Mouse (Mus musculus) neural tube, embryonic 14.5 days (tissue): ENCODE measurements around the gene Krt90. TPM values are rescaled to one million over a fixed set of nuclear protein-coding genes. Genes with fewer than 3 reads are reported as not detected.

ENCODE experiments used
- ATAC-seq: fragments of 200-750 bp; cut with Nextera tagmentation; 2 replicates; pipeline ENCODE4 v1.8.0; 2017; ENCODE audit warnings: low read depth, mild to moderate bottlenecking, moderate TSS enrichment, moderate library complexity
- H3K27ac ChIP-seq: fragments of 300-500 bp; sonication (generic); 2 replicates; pipeline ENCODE4 v1.5.1; 2014; ENCODE audit warnings: low read depth, mild to moderate bottlenecking, control low read depth, low read length, moderate library complexity, mixed read lengths
- H3K27me3 ChIP-seq: fragments of 300-500 bp; sonication (generic); 2 replicates; pipeline ENCODE4 v1.6.1; 2014; ENCODE audit warnings: low read length; ENCODE audit not compliant: control insufficient read depth, insufficient read depth
- H3K36me3 ChIP-seq: fragments of 300-500 bp; sonication (generic); 2 replicates; pipeline ENCODE4 v1.6.1; 2014; ENCODE audit warnings: low read length, mixed read lengths; ENCODE audit not compliant: control insufficient read depth, insufficient read depth
- H3K4me1 ChIP-seq: fragments of 300-500 bp; sonication (generic); 2 replicates; pipeline ENCODE4 v1.6.1; 2014; ENCODE audit warnings: low read length; ENCODE audit not compliant: control insufficient read depth, insufficient read depth
- H3K4me2 ChIP-seq: fragments of 300-500 bp; sonication (generic); 2 replicates; pipeline ENCODE4 v1.6.1; 2014; ENCODE audit warnings: mild to moderate bottlenecking, low read depth, low read length, control low read depth
- H3K4me3 ChIP-seq: fragments of 300-500 bp; sonication (generic); 2 replicates; pipeline ENCODE4 v1.5.1; 2014; ENCODE audit warnings: low read depth, low read length, control low read depth, mixed read lengths
- H3K9ac ChIP-seq: fragments of 300-500 bp; sonication (generic); replicated peaks from 2 replicates; pipeline ENCODE4 v1.6.1; 2014; ENCODE audit warnings: low read depth, mild to moderate bottlenecking, control low read depth, low read length, mixed read lengths
- H3K9me3 ChIP-seq: fragments of 300-500 bp; sonication (generic); 2 replicates; pipeline ENCODE4 v1.6.1; 2016; ENCODE audit warnings: low read length; ENCODE audit not compliant: control insufficient read depth
- WGBS: fragments of 180-500 bp; shearing (Covaris S2); extraction: QIAGEN DNeasy Blood & Tissue Kit; methylation state at CpG from one replicate; pipeline ENCODE4 v1.1.7; 2014; 5-methylcytosine and 5-hydroxymethylcytosine counted together
- polyA plus RNA-seq: library from polyadenylated mRNA; unstranded; fragments of >200 nt; fragmentation: Nextera tagmentation; extraction: Ambion mirVana; gene quantifications from 2 replicates; pipeline ENCODE4 v1.2.1, GENCODE M21; 2014

Krt90 gene
- polyA plus RNA-seq: 0.13 TPM in 2 replicates

- no peak within 1 kb of the TSS for H3K4me3 ChIP-seq
- H3K4me1 ChIP-seq: no peaks in the 10 kb centered on the region
- ATAC-seq: no peak
- no peaks in the 10 kb centered on the region for H3K9me3 ChIP-seq
- WGBS: 71% methylated on average over 5 of the region's 5 CpGs
- H3K27me3 ChIP-seq: no peaks in the 10 kb centered on the region
- H3K9ac ChIP-seq: no peak within 1 kb of the TSS
- H3K36me3 ChIP-seq: no peaks in the 10 kb centered on the region
- no peak within 1 kb of the TSS for H3K4me2 ChIP-seq
- no peak within 1 kb of the TSS for H3K27ac ChIP-seq
Observed at GRCm38 (mm10) chr15:101562850-101563249, at the start of gene Krt90. Krt90 (minus strand) TSS chr15:101562950.

- no peak for ATAC-seq
- no peaks in the 10 kb centered on the region for H3K36me3 ChIP-seq
- no peaks in the 10 kb centered on the region for H3K9me3 ChIP-seq
- no peaks in the 10 kb centered on the region for H3K4me1 ChIP-seq
- H3K27me3 ChIP-seq: no peaks in the 10 kb centered on the region
- H3K27ac ChIP-seq: no peak overlapping the region
- H3K4me2 ChIP-seq: no peak overlapping the region
- H3K9ac ChIP-seq: no peak overlapping the region
- 71% methylated on average over 6 of the region's 6 CpGs for WGBS
- H3K4me3 ChIP-seq: no peak overlapping the region
Observed at GRCm38 (mm10) chr15:101599123-101599522, 36.4 kb upstream of the Krt90 start.

- no peak overlapping the region for H3K27ac ChIP-seq
- ATAC-seq: no peak
- no peaks in the 10 kb centered on the region for H3K9me3 ChIP-seq
- no peak overlapping the region for H3K4me2 ChIP-seq
- H3K4me3 ChIP-seq: no peak overlapping the region
- H3K27me3 ChIP-seq: no peaks in the 10 kb centered on the region
- 82% methylated on average over 10 of the region's 10 CpGs for WGBS
- H3K4me1 ChIP-seq: no peaks in the 10 kb centered on the region
- no peaks in the 10 kb centered on the region for H3K36me3 ChIP-seq
- H3K9ac ChIP-seq: no peak overlapping the region
Observed at GRCm38 (mm10) chr15:101588216-101588615, 25.5 kb upstream of the Krt90 start.

GRCm38 (mm10) chr15:101584456-101584855 is 21.7 kb upstream of the Krt90 start:
- no peak overlapping the region for H3K27ac ChIP-seq
- no peaks in the 10 kb centered on the region for H3K36me3 ChIP-seq
- H3K4me1 ChIP-seq: no peaks in the 10 kb centered on the region
- no peaks in the 10 kb centered on the region for H3K27me3 ChIP-seq
- H3K9ac ChIP-seq: no peak overlapping the region
- H3K4me3 ChIP-seq: no peak overlapping the region
- ATAC-seq: no peak
- no peaks in the 10 kb centered on the region for H3K9me3 ChIP-seq
- WGBS: 13% methylated on average over 2 of the region's 2 CpGs
- H3K4me2 ChIP-seq: no peak overlapping the region

- Histone ChIP-seq H3K4me2 (no peak overlapping the region), H3K27me3 (no peaks in the 10 kb centered on the region), H3K9me3 (no peaks in the 10 kb centered on the region), H3K9ac (no peak overlapping the region), H3K4me3 (no peak overlapping the region), H3K4me1 (no peaks in the 10 kb centered on the region), H3K36me3 (no peaks in the 10 kb centered on the region), H3K27ac (no peak overlapping the region)
- WGBS: 84% methylated on average over 8 of the region's 8 CpGs
- ATAC-seq: no peak
Observed at GRCm38 (mm10) chr15:101583211-101583965, 20.6 kb upstream of the Krt90 start.

- no peak for ATAC-seq
- Histone ChIP-seq H3K4me3 (no peak overlapping the region), H3K4me2 (no peak overlapping the region), H3K36me3 (no peaks in the 10 kb centered on the region), H3K27ac (no peak overlapping the region), H3K27me3 (no peaks in the 10 kb centered on the region), H3K9me3 (no peaks in the 10 kb centered on the region), H3K4me1 (no peaks in the 10 kb centered on the region), H3K9ac (no peak overlapping the region)
- WGBS: 87% methylated on average over 3 of the region's 3 CpGs
Observed at GRCm38 (mm10) chr15:101581701-101582100, 19.0 kb upstream of the Krt90 start.

- Histone ChIP-seq H3K4me2 (no peak overlapping the region), H3K27me3 (no peaks in the 10 kb centered on the region), H3K9ac (no peak overlapping the region), H3K27ac (no peak overlapping the region), H3K36me3 (no peaks in the 10 kb centered on the region), H3K4me1 (no peaks in the 10 kb centered on the region), H3K4me3 (no peak overlapping the region), H3K9me3 (no peaks in the 10 kb centered on the region)
- ATAC-seq: no peak
- WGBS: 92% methylated on average over 5 of the region's 5 CpGs
Observed at GRCm38 (mm10) chr15:101575506-101575905, 12.8 kb upstream of the Krt90 start.

GRCm38 (mm10) chr15:101573796-101574345 is 11.1 kb upstream of the Krt90 start, which contains the start of gene Krt75:
Krt75 (minus strand) TSS chr15:101573904.
- H3K27me3 ChIP-seq: no peaks in the 10 kb centered on the region
- H3K27ac ChIP-seq: no peak within 1 kb of the TSS
- ATAC-seq: no peak
- no peaks in the 10 kb centered on the region for H3K36me3 ChIP-seq
- H3K4me3 ChIP-seq: no peak within 1 kb of the TSS
- H3K9ac ChIP-seq: no peak within 1 kb of the TSS
- no peak within 1 kb of the TSS for H3K4me2 ChIP-seq
- 76% methylated on average over 15 of the region's 15 CpGs for WGBS
- no peaks in the 10 kb centered on the region for H3K4me1 ChIP-seq
- H3K9me3 ChIP-seq: no peaks in the 10 kb centered on the region

- H3K27me3 ChIP-seq: no peaks in the 10 kb centered on the region
- no peak overlapping the region for H3K27ac ChIP-seq
- no peaks in the 10 kb centered on the region for H3K4me1 ChIP-seq
- WGBS: 48% methylated on average over 7 of the region's 7 CpGs
- H3K36me3 ChIP-seq: no peaks in the 10 kb centered on the region
- H3K9ac ChIP-seq: no peak overlapping the region
- ATAC-seq: no peak
- no peak overlapping the region for H3K4me2 ChIP-seq
- no peak overlapping the region for H3K4me3 ChIP-seq
- no peaks in the 10 kb centered on the region for H3K9me3 ChIP-seq
Observed at GRCm38 (mm10) chr15:101567780-101568179, 5.0 kb upstream of the Krt90 start.
